Comparison of ENCODE assay signal across 9 mouse cellular contexts in the genomic region with DNA sequence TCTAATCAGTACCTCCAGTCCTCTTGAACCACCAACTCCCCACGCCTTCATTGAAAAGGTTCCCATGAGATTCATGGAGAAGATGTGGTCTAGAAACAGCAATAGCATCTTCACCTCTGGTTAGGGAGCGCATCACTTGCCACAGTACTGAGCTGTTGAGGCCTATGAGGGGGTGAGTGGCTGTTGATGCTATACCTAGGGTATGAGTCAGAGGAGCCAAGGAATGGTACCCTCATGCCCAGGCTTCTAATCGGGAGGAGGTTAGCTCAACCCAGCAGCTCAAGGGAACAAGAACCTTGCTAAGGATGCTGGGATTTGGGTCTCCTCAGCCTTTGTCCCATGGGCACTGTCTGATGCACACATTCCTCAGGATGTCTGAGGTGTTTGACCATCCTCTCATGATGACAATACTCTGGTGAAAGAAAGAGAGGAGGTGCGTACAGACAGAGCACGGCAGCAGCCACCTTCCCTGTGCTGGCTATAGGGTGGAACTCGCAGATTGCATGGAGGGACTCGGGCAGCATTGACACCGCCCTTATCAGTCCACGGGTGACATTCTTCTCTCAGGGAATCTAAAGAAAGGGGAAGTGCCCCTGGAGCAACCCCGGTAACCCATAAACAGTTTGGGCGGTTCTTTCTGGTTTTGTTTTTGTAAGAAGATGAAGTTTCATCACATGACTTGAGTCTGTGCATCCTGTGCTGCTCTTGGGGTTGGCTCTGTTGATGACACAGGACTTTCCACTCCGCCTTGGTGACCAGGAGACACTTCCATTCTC. TPM values are rescaled to one million over a fixed set of nuclear protein-coding genes. Genes with fewer than 3 reads are reported as not detected.
A peak's percentile ranks its signal among the peaks of the same experiment; 100 is the strongest.
DNase-seq lines count a peak whose midpoint lies in the region; ATAC-seq and TF ChIP-seq lines count a peak whose summit lies in the region.
"Had no signal": no experiment of that assay in that cellular context is flagged by ENCODE, and none has a peak within 500 bp of the region (broad histone marks: within the 10 kb centered on the region; RNA-seq: fewer than 3 reads in every experiment).

No protein-coding gene starts in this region.

- peaks cover 44% of the 10 kb centered on the region for H3K4me1 ChIP-seq in heart, embryonic 12.5 days (replicated peaks)
- peaks cover 14% of the 10 kb centered on the region; the same call in 1 of the 2 replicates for H3K4me1 ChIP-seq in spleen, adult 2 months (ENCODE audit: control insufficient read depth, insufficient read depth, insufficient read length)
- peaks cover 18% of the 10 kb centered on the region; the same call in 1 of the 2 replicates for H3K4me1 ChIP-seq in stomach, embryonic 14.5 days (ENCODE audit: control insufficient read depth, insufficient read depth, low read length)

- no peak overlapping the region for H3K9ac ChIP-seq in heart, embryonic 12.5 days
- no peak overlapping the region for H3K9ac ChIP-seq in stomach, embryonic 14.5 days (replicated peaks; ENCODE audit: low read depth, low read length)
- H3K9ac ChIP-seq: forebrain, embryonic 15.5 days had no signal

- WGBS in heart, embryonic 12.5 days: 57% methylated on average over 12 of the region's 12 CpGs
- WGBS in spleen, adult 2 months: 43% methylated on average over 12 of the region's 12 CpGs
- whole genome bisulfite sequencing in stomach, embryonic 14.5 days: 75% methylated on average over 12 of the region's 12 CpGs

- TF ChIP-seq CTCF in spleen, adult 2 months (IDR thresholded peaks at IDR 0.05; ENCODE audit: extremely low read depth, insufficient read depth, insufficient read length, insufficient replicate concordance): no peak

- H3K4me3 ChIP-seq in heart, embryonic 12.5 days: no peak overlapping the region
- H3K4me3 ChIP-seq in spleen, adult 2 months (ENCODE audit: extremely low read depth, insufficient read depth, insufficient read length): no peak overlapping the region
- no peak overlapping the region for H3K4me3 ChIP-seq in stomach, embryonic 14.5 days (ENCODE audit: low read depth, low read length)
- H3K4me3 ChIP-seq: forebrain, embryonic 15.5 days had no signal

- 0 out of 2 replicates have a peak, but pooled peaks cover 3% of the 10 kb centered on the region for H3K9me3 ChIP-seq in heart, embryonic 12.5 days (replicated peaks)
- no peaks in the 10 kb centered on the region for H3K9me3 ChIP-seq in stomach, embryonic 14.5 days (ENCODE audit: control insufficient read depth, low read depth, low read length)
- H3K9me3 ChIP-seq: forebrain, embryonic 15.5 days had no signal

- peak overlapping the region; percentile 67 for H3K27ac ChIP-seq in heart, embryonic 12.5 days (ENCODE audit: poor library complexity, severe bottlenecking)
- H3K27ac ChIP-seq in spleen, adult 2 months (ENCODE audit: insufficient read depth, low read length): peak overlapping the region; percentile 50; the same call in 1 of the 2 replicates
- H3K27ac ChIP-seq in stomach, embryonic 14.5 days (ENCODE audit: low read length): peak overlapping the region; percentile 48; the same call in 1 of the 2 replicates

- H3K27me3 ChIP-seq in heart, embryonic 12.5 days (replicated peaks): no peaks in the 10 kb centered on the region
- H3K27me3 ChIP-seq in spleen, adult 2 months (ENCODE audit: control insufficient read depth, insufficient read depth, low read length): no peaks in the 10 kb centered on the region
- no peaks in the 10 kb centered on the region for H3K27me3 ChIP-seq in stomach, embryonic 14.5 days (ENCODE audit: control insufficient read depth, insufficient read depth, low read length)
- H3K27me3 ChIP-seq: forebrain, embryonic 15.5 days had no signal

- ATAC-seq in heart, embryonic 12.5 days (ENCODE audit: insufficient number of reproducible peaks, low FRiP score): no peak
- peak; percentile 59 to 69 for ATAC-seq in hematopoietic stem cell, adult 5-6 weeks (replicated peaks in 1 of 2; ENCODE audit: insufficient read depth in 1 of 2, low FRiP score in 2 of 2, low TSS enrichment in 1 of 2, low read depth in 1 of 2, poor library complexity in 2 of 2, severe bottlenecking in 2 of 2)
- no peak for ATAC-seq in stomach, embryonic 14.5 days (ENCODE audit: insufficient number of reproducible peaks, insufficient read depth, low FRiP score, low read depth)
- ATAC-seq in megakaryocyte-erythroid progenitor cell, adult 5-6 weeks (replicated peaks; ENCODE audit: low FRiP score, low TSS enrichment, poor library complexity, severe bottlenecking): no peak
- ATAC-seq: forebrain, embryonic 15.5 days had no signal

- no peak overlapping the region for H3K4me2 ChIP-seq in heart, embryonic 12.5 days
- H3K4me2 ChIP-seq in stomach, embryonic 14.5 days (replicated peaks; ENCODE audit: low read depth, low read length): no peak overlapping the region
- H3K4me2 ChIP-seq: forebrain, embryonic 15.5 days had no signal

- no peak for TF ChIP-seq POLR2A in spleen, adult 2 months (IDR thresholded peaks at IDR 0.05; ENCODE audit: low read depth, low read length)

- no peak for DNase-seq in heart, adult 18-20 months
- DNase-seq in spleen, adult 2 months (ENCODE audit: low read depth in 1 of 2, low spot score in 2 of 2): peak in 1 of 2 experiments; percentile 66
- no peak for DNase-seq in spleen, postnatal 4 days (ENCODE audit: low spot score in 2 of 2)
- DNase-seq in kidney, postnatal 4 days: no peak

- no peaks in the 10 kb centered on the region for H3K36me3 ChIP-seq in heart, embryonic 12.5 days
- no peaks in the 10 kb centered on the region for H3K36me3 ChIP-seq in spleen, adult 2 months (ENCODE audit: control insufficient read depth, insufficient read depth, low read length)
- no peaks in the 10 kb centered on the region for H3K36me3 ChIP-seq in stomach, embryonic 14.5 days (ENCODE audit: control insufficient read depth, insufficient read depth, low read length)
- H3K36me3 ChIP-seq: forebrain, embryonic 15.5 days had no signal

RNA-seq across cellular contexts. Expression of gene Sec14l1, which starts 5.6 kb away (rescaled TPM):
- 53.4 and 56.6 TPM in 2 replicates for polyA plus RNA-seq in heart, embryonic 12.5 days (2016; fragmentation: Nextera tagmentation; extraction: Ambion mirVana)
- 10 to 100 TPM; 86.8 to 98.2 TPM for total RNA-seq in heart, adult 18-20 months (2021)
- polyA plus RNA-seq in spleen, adult 2 months (2012; rRNA removed): 30.1 and 32.9 TPM in 2 replicates
- total RNA-seq in hematopoietic stem cell, adult 5-6 weeks (2017): 15.1 and 16.7 TPM in 2 replicates
- 41.1 and 42.7 TPM in 2 replicates for polyA plus RNA-seq in stomach, embryonic 14.5 days (2014; fragmentation: Nextera tagmentation; extraction: Ambion mirVana)
- total RNA-seq in megakaryocyte-erythroid progenitor cell, adult 5-6 weeks (2014; fragmentation: Nextera tagmentation): 13.5 and 14.4 TPM in 2 replicates
- 6.7 and 10.6 TPM in 2 replicates for total RNA-seq in megakaryocyte-erythroid progenitor cell, adult 5-6 weeks (2017)

Comparison
In these comparisons a context has a peak if more than half of its experiments do, and no peak if none do; other contexts are left out.
1. ATAC-seq: peak in hematopoietic stem cell, adult 5-6 weeks (2 of 2); none in heart, embryonic 12.5 days (single experiment), stomach, embryonic 14.5 days (single experiment) and megakaryocyte-erythroid progenitor cell, adult 5-6 weeks (single experiment).
2. Peak in every context shown above with its lines, with median percentiles within 50 percentile points of each other: H3K27ac ChIP-seq.